Mouse (Mus musculus) sigmoid colon, adult 10 weeks (tissue): Measurements from ENCODE around the gene Gm14409. TPM values are rescaled to one million over a fixed set of nuclear protein-coding genes. Genes with fewer than 3 reads are reported as not detected.

Experiments
- polyA plus RNA-seq: library from polyadenylated mRNA; stranded (reverse); fragments of 350-450 nt; fragmentation: Illumina TruSeq; extraction: RNeasy Lipid Tissue Mini Kit (QIAGEN cat#74804); gene quantifications from one replicate; pipeline ENCODE4 v1.2.3, GENCODE M21; 2014; ENCODE audit warnings: low read depth, low replicate concordance

The Gm14409 gene
- not detected for polyA plus RNA-seq

DNA sequence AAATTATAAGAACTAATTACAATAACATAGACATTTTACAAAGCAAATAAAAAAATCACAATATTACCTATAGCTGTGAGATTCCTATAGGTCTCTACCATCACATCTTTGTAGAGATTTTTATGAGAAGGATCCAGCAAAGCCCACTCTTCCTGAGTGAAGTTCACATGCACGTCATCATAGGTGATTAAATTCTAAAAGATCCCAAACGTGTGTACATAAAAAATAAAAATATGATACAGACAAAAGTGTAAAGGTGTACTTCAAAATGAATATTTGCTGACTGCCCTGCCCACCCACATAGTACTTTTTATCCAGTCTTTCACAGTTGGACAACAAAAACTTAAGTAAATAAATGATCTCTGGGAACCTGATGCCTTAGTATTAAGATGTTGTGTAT is at the start of gene Gm14409:
Gm14409 (minus strand) TSS at position 101 of the 400 bp plus-strand sequence.

Other genes starting within 250 kb of the Gm14409 start
- 0.50 TPM for gene Gm14401, start 192.7 kb downstream of the Gm14409 start, polyA plus RNA-seq
- gene Gm14410, start 60.6 kb downstream of the Gm14409 start, polyA plus RNA-seq: 72.2 TPM
- gene Gm14412, start 57.3 kb upstream of the Gm14409 start, polyA plus RNA-seq: 2.0 TPM
- gene Gm14418, start 131.3 kb upstream of the Gm14409 start, polyA plus RNA-seq: 21.0 TPM
- gene Zfp970, start 197.7 kb upstream of the Gm14409 start, polyA plus RNA-seq: 72.1 TPM
- gene Gm14403, start 231.2 kb upstream of the Gm14409 start, polyA plus RNA-seq: 41.0 TPM